Mouse (Mus musculus): ENCODE results near the gene Tcn2.
"Not testable (repeated sequence)": the region's sequence is repeated elsewhere in the genome, so short reads cannot be mapped to it uniquely, and the experiment has no call there.

The Tcn2 gene

DNA sequence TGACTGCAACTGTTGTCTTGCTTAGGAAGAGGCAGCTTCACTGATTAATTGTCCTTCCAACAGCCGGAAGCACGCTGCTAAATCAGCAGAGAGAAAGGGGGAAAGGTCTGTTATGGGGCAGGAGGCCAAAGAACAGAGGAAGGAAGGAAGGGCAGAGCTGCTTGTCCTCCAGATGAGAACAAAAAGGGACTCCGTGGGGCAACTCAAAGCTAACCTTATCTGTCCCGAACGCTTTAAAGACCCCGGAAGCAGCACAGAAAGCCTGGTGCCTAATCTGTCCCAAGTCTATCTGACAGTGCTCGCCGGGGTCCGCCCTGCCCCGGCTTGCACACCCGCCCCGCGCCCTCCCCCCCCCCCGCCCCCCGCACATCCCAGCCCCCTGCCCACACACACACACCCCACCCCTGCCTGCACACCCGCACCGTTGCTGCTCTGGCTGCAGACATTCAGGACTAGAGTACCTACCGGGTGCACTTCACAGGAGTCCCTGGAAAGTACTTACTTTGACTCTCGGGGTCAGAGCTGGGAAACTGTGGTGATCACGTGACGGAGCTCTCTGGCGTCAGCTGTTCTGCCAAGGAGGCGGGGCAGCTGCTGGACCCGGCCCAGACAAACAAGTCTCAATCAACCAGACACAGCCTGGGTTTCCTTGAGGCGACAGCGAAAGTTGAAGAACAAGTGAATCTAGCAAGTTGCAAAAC is at the start of gene Tcn2:
Gene Tcn2 (minus strand): TSS at position 649 of the 701 bp plus-strand sequence.
- DNase-seq = peak; percentile 90 to 93

DNA sequence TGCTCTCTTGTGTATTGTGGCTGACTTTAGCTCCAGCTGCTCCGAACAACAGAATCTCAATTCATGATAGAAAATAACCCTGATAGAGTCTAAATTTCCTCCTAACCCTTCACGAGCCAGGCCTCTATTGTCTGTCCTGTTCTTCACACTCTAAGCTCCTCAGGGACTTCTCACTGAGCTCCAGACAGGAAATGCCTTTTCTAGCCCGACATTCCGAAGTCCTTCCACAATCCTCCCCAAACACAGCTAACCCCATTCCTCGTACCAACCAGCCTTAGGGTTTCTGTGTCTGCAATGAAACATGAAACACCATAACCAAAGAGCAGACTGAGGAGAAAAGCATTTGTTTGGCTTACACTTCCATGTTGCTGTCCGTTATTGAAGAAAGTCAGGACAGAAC is 49.6 kb upstream of the Tcn2 start:
- DNase-seq = no peak

DNA sequence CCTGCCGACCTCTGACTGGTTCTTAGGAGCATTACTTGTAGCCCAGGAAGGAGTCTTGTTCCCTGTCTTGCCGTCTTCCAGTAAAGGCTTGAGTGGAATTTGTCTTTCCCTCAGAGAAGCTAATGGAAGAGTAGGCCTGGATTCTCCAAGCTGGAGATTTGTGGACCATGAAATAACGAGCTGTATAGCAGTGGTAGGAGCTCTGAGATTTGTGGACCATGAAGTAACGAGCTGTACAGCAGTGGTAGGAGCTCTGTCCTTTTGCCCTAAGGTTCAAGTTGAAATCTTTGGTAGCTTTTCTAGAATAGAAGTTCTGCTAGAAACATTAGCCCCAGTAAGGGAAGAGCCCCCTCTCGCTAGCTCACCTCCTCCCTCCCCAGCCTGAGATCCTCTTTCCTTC is 46.5 kb upstream of the Tcn2 start:
- no peak for DNase-seq

DNA sequence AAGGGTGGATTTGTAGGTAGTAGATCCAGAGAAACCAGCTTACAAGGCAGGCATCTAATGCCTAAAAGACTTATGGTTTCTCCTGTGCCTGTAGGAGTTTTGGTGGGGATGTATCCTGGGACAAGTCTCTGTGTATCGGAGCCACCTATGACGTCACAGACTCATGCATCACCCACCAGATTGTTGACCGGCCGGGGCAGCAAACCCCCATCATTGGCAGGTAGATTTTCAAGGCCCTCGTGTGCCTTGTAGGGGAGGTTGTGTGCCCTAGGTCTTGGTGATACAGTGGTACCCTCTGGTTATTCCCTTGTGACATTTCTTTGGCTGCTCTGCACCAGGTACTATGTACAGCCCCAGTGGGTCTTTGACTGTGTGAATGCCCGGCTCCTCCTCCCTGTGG is 44.7 kb upstream of the Tcn2 start, which contains the start of gene 4930556J24Rik:
Gene 4930556J24Rik (minus strand): TSS at position 101 of the 400 bp plus-strand sequence.
- peak in 1 of 2 experiments; percentile 14 for DNase-seq

DNA sequence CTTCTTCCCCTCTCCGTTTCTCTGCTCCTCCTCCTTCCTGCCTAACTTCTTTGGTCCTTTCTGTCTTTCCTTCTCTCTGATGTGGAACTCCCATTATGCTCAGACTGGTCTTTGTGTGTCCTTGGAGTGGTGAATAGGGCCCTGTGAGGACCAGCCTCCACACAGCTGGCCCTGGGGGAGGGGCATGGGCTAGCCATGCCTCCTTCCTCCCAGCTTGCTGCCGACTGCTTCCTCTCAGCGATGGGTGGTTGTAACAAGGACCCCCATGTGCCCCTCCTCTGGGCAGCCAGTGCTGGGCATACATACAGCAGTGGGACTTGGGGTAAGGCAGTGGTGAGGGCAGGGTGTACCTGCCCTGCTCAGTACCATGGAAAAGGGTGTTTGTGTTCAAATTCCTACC is 42.4 kb upstream of the Tcn2 start:
- peak in 1 of 2 experiments; percentile 15 for DNase-seq

DNA sequence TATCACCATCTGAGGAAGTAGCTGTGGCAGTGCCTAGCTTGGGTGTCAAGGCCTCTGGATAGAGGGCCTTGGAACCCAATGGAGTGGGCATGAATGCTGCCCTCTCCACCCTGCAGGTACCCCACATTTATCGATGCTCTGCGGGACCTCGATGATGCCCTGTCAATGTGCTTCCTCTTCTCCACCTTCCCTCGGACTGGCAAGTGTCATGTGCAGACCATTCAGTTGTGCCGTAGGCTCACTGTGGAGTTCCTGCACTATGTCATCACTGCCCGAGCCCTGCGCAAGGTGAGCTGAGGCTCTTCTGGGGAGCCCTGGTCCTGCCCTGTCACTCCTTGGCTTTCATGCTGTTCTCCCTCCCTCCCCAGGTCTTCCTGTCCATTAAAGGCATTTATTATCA is 41.1 kb upstream of the Tcn2 start:
- peak in 1 of 2 experiments; percentile 17 for DNase-seq

DNA sequence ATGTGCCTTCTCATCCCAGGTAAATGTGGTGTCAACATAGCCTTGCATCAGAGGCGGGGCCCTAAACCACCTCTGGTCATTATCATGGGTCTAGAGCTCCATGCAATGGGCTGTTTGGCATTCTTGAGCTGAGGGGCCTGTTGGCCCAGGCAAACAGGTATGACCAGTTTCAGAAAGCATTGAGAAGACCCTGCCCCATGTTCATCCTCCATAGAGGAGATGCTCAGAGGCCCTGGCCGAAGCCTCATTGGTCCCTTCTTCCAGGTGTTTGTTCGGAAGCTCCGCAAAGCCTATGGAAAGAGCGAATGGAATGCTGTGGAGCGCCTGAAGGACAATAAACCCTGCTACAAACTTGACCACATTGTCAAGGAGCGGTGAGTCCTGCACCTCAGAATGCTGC is 38.4 kb upstream of the Tcn2 start:
- DNase-seq = no peak

DNA sequence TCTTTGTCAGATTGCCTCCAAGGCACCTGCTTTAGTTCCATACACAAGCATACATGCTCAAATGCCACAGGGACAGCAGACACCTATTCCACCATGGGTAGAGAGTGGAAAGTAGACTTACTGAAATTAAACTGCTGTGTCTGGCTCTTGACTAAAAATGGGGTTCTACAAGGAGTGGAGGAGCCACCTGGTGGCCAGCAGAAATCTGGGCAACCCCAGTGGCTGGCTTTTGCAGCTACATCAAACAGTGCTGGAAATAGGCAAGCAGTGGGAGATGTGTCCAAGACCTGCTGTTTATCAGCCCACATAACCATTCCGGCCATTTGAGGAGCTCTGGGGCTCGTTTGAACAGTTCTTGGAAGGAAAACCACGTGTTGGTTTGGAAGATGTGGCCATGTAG is 37.9 kb upstream of the Tcn2 start:
- no peak for DNase-seq

DNA sequence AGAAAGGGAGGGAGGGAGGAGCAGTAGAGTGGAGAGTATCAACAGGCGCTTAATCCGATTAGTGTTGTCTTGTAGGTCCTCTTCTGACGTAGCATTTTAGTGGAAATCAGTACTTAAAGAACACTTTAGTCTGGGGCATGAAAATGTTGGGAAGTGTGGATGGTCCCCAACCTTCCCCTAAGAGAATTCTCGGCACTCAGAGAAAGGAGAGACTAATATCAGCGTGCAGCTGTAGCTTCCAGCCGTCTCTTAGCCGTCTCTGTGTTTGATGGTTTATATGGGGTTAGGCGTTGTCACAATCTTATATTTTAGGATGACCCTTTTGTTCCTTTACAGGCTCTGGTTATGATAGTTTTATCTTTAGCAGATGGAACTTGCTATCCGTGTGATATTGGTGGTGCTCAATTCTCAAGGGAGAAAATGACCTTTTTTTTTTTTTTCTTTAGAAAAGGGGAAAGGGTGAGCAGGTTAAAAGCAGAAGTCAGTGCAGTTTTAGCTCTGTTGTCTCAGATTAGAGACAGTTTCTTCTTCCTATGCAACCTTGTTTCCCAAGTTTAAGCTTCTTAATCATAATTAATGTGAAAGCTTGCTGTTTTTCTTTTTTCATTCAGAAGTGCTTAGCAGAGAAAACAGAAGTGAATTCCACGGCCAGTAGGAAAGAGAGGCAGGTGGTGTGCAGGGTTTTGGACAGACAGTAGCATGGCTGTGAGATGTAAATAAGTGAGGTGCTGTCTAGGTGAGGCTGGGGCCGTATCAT is 32.6 kb upstream of the Tcn2 start:
- DNase-seq = no peak

DNA sequence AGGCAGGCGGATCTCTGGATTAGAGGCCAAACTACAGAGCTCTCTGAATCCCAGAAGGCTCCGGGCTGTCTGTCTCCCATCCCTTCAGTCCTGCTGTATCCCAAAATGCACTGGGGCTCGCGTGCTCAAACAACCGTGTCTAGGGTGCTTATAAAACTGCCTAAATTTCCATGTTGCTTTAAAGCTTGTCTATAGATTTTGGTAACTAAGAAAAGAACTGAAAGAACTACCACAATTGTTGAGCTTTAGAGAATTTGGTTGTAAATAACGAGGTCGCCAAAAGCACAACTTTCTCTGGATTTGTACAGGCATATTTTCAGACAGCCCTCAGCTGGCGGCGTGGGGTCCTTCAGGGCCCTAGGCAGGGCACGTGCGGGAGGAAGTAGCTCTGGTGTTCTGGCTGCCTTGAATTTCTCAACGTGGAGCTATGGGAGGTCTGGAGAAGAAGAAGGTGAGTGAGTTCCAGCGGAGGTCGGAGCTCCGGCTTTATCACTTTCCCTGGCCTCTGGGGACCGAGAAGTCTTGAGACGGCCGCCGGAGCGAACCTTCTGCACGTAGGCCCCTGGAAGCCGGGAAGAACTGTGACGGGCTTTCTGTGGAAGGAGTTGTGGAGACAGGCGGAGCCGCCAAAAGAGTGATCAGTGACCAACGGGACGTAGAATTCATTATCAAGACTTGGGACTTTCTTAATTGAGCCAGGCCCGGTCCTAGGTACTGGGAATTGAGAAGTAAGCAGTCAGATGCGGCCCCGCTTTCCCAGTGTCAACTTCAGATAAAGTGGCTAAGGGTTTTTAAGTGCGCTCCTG is 31.9 kb upstream of the Tcn2 start, which contains the start of gene Pes1:
Gene Pes1 (plus strand): TSS at position 366 of the 806 bp plus-strand sequence.
- DNase-seq = peak; percentile 83 to 84

DNA sequence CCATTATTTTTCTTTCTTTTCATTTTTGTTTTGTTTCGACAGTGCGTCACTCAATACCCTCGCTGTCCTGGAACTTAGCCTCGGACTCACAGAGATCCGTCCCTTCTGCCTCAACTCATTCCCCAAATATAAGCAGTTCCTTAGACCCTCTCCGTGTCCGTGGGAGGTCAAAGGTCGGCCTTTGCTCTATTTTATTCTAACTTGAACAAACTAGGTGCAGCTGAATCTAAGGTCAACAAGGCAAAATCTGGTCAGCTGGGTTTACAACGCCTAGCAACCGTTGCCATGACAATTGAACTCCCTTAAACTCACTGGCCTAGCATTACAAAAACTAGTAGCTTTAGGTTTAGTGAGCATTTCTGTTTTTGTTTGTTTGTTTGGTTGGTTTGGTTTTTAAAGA is 31.2 kb upstream of the Tcn2 start:
- DNase-seq = no peak

DNA sequence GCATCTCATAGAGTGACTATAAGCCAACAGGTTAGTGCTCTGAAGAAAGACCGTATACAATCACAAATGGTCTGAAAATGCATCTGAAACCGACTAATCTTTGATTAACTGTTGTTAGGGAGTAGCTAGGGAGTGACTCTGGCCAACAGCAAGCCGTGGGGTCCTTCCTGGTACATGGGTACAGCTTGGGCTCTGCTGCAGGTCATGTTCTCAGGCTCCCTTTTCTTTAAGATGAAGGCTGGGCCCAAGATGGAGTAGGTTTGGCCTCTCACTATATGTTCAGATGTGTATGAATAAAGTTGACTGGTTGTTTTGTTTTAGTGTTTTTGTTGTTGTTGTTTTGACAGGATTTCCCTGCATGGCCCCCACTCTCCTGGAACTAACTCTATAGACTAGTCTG is 29.8 kb upstream of the Tcn2 start:
- DNase-seq = no peak

DNA sequence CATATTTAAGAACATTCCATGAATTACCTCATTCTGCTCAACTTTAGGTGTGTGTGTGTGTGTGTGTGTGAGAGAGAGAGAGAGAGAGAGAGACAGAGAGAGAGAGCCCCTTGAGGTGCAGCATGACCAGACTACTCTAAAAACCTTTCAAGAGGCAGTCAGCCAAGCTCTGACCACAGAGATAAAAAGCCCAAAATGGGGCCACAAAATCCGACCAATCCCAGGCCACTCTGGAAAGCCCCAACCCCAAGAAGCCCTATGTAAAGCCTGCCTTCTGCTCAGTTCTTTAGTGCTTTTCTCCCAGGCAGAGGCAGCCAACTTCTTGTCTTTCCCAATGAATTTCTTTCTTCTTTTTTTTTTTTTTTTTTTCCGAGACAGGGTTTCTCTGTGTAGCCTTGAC is 28.9 kb upstream of the Tcn2 start:
- no peak for DNase-seq

DNA sequence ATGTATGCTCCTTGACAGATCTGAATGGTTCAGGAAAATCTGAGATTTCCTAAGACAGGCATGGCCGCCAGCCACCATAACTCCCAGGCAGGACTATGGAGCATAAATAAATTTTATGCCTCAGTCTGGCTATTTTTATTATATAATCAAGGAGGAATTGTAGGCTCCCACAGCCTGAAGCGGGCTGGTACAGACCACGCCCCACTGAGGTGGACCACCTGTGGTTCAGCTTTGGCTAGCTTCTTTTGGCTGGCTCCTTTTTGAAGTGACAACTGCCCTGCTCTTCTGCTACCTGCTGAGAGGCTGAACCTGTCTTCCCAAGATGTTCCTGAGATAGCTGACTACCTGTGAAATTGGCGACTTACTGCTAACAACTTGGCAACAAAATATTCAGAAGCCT is 23.4 kb upstream of the Tcn2 start:
- not testable (repeated sequence) for DNase-seq

DNA sequence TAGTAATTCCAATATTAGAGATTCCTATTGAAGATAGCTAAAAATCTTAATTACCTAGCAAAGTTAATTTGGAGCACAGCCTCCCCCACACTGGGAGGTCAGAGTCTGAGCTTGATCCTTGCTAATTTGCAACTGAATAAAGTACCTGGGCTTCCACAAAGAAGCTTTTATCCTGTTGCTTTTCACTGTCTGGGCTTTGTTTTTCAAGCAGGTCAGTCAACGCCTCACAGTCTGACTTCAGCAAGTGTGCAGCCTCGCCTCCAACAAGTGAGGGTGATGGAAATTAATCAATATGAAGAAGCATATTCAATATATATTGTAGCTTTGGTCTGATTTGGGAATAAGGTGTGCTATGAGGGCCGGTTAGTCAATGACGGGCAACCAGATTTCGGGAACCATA is 22.9 kb upstream of the Tcn2 start:
- not testable (repeated sequence) for DNase-seq

DNA sequence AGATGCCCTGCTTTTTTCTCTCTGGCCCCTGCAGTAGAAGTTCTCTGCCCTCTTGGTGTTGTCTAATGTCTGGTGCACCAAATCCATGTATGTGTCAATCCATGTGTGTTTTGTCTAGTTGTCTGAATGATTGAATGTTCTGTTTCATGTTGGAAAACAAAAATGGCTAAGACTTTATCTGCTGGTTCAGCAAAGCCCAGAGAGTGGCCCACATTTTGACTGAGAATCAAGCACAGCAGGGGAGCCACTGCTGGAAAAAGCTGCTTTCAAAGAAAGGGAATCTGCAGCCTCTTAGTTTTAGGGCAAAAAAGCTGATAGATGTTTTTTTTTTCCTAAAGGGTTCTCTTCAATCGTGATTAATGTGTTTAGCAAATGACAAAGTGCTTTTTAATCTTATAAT is 14.4 kb upstream of the Tcn2 start:
- no peak for DNase-seq

DNA sequence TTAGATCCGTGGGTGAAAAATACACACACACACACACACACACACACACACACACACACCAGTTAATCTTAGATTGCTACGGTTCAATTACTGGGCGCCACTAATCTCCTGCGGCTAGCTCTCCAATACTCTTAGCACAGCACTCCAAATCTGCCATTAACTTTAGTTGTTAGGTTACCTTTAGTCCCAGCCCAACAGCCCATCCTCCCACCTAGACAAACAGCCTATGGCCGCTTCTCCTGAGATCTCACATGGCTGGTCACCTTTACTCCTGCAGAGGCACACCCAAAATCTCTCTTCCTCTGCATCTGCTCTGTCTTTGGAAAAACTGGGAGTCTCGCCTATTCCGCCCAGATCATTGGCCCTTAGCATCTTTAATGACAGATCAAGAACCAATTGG is 9.4 kb upstream of the Tcn2 start:
- DNase-seq = peak in 1 of 2 experiments; percentile 5

DNA sequence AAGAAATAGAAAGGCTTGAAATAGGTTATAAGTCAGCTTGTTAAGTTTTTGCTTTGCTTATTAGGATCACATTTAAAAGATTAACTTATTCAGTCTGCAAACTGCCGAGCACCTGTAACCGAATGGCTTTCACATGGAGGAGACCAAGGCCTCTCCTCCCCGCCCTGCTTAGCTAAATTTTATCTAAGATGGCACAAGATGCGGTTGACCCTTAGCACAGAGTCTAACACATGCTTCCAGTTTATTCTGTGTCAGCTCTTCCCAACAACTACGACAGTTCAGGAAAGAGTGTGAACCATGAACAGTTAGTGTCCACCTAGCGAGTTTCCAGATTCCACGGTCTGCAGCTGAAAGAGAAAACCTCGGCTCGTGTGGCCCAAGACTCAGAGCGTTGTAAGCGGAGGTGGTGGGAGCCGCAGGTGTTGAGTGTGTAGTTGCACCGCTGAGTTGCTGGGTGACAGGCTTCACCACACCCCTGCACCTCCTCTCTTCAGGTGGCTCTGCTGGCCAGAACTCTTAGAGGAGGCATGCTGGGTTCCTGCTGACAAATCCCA is 5.4 kb upstream of the Tcn2 start:
- DNase-seq = peak in 1 of 2 experiments; percentile 11

DNA sequence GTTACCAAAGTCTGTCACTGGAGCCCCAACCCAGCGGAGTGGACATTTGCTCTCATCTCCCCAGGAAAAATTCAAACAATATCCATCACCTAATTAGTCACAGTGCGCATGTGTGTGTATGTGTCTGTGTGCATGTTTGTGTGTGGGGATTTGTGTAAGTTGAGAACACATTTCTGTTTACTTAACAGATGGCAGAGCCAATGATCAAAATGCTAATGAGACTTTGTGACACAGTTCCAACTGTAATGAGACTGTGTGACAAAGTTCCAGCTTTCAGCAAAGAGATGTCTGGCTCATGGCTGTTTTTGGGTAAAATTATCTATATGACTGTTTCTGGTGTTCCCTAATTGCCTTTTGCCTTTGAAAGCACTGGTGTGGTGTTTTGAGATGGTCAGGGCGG is 4.4 kb upstream of the Tcn2 start:
- no peak for DNase-seq

DNA sequence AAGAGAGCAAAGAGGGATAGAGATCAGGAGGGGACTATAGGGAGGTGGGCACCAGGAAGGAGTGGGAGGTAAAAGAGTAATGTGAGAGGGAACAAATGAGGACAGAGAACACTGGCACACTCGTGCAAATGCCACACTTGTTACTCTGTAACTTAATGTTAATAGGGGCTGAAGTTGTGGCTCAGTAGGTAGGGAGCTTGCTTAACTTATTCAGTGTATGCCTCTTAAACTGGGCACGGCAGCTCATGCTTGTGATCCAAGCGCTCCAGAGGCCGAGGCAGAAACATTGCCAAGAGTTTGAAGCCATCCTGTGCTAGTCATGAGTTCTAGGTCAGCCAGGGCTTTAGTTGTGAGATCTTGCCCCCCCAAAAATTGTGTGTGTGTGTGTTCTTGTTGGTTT is 3.2 kb upstream of the Tcn2 start:
- DNase-seq = no peak

DNA sequence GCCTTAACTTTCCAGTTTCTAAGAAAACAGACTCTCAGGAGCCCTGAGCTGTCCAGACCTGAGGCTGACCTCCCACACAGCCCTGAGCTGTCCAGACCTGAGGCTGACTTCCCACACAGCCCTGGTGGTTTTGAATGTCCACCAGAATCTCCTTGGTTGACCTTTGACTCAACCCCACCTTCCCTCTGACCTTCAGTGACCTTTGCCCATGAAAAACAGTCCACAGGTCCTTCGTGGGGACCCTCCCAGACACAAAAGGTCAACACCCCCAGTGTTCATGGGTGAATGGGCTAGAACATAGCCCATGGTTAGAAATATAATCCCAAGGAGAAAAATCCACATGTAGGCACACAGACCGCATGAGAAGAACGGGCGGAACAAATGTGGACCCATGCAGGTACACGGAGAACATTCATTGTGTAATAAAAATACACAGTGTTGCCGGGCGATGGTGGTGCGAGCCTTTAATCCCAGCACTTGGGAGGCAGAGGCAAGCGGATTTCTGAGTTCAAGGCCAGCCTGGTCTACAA is 1.9 kb upstream of the Tcn2 start:
- peak in 1 of 2 experiments; percentile 11 for DNase-seq

DNA sequence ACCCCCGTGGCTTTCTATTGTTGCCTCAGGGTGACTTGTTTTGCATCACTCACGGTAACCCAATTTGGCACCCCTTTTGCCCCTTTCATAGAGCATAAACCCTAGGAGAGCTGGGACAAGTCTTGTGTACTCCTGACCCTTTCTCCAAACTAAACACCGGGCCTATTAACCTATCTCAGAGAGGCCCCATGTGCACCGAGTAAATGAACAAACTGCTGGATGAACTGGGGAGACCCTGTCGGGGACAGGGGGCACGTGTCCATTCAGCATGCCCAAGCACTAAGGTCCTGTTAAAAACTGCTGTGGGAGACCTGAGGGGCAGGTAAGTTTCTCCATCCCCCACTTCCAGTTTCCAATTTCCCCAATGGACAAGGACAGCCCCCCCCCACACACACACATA is 1.0 kb downstream of the Tcn2 start:
- DNase-seq = no peak

DNA sequence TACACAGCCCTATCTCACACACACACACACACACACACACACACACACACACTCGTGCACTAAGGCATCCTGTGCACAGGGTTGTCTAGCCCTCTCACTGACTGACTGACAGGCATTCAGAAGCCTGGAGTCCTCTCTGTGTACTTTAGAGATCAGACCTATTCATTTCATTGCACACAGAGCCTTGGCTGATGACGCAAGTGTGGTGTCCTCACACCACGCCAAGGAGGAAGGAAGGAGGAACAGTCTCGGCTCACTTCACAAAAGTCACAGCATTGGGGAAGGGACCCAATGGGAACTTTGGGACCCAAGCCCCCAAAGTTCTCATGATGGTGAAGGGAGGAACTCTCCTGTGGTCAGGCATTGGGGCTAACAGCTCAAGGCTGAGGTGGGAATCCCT is 1.9 kb downstream of the Tcn2 start:
- DNase-seq = peak in 1 of 2 experiments; percentile 60
